Mouse (Mus musculus): ENCODE measurements around the gene Reln. TPM values are rescaled to one million over a fixed set of nuclear protein-coding genes. Genes with fewer than 3 reads are reported as not detected.

Gene Reln
- polyA plus RNA-seq, 1 experiment from 2014 or later: 10.6 TPM

DNA sequence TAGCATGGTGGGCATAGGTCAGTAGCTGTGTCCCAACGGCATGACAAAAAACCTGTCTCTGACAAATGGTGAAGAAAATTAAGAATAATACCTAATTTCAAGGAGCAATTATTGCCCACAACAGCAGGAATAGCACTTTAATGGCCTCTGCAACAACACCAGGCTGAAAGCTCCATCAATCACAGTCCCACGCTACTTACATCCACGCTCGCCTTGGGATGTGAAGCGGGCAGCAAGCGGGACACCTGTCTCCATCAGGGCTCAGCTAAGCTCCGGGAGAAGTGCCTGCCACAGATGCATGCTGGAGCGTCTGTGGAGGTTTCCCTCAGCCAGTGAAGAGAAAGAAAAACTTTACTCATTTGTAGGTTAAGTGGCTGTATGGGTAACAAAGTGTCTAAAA, 309.3 kb downstream of the Reln start:
- H3K9me3 ChIP-seq (ENCODE audit: control insufficient read depth, low read length): no peaks in the 10 kb centered on the region
- ATAC-seq (ENCODE audit: low FRiP score) (no peak; the same call in 1 of the 2 replicates), DNase-seq (ENCODE audit: low spot score) (peak; percentile 27)
- no peaks in the 10 kb centered on the region for H3K27me3 ChIP-seq (ENCODE audit: control insufficient read depth, insufficient read depth, low read length)
- no peaks in the 10 kb centered on the region for H3K36me3 ChIP-seq (ENCODE audit: control insufficient read depth, insufficient read depth, low read length)
- H3K4me3 ChIP-seq (ENCODE audit: low read depth, low read length): no peak overlapping the region
- H3K4me1 ChIP-seq (replicated peaks; ENCODE audit: control insufficient read depth, insufficient read depth, low read length): peaks cover 3% of the 10 kb centered on the region; the same call in 1 of the 2 replicates
- no peak overlapping the region for H3K27ac ChIP-seq (ENCODE audit: low read depth, low read length)
- no peak overlapping the region for H3K9ac ChIP-seq (ENCODE audit: low read depth, low read length)
- WGBS: 61% methylated on average over 8 of the region's 8 CpGs
- no peak overlapping the region for H3K4me2 ChIP-seq (replicated peaks; ENCODE audit: low read depth, low read length)

DNA sequence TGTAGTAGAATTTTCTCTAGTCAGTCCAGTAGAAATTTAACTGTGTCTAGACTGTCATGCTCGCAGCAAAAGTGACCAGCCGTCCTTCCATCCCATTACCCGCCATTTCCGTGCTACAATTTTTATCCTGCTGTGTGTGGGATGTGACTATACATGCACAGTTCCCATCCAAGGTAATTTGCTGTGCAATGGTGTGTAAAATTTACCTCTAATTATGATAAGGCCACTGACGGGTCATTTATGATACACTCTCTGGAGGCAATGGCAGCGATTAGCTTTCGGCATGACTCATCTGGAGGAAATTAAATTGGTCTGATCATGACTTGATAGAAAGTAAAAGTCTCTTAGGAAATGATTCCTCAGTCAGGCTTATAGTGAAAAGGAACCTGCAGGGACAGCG, 311.5 kb downstream of the Reln start:
- no peak overlapping the region for H3K27ac ChIP-seq (ENCODE audit: low read depth, low read length)
- no peaks in the 10 kb centered on the region for H3K27me3 ChIP-seq (ENCODE audit: control insufficient read depth, insufficient read depth, low read length)
- DNase-seq (ENCODE audit: low spot score) (peak; percentile 20), ATAC-seq (ENCODE audit: low FRiP score) (0 out of 2 replicates have a peak, but pooled peaks have one; percentile 36)
- H3K36me3 ChIP-seq (ENCODE audit: control insufficient read depth, insufficient read depth, low read length): no peaks in the 10 kb centered on the region
- H3K4me2 ChIP-seq (replicated peaks; ENCODE audit: low read depth, low read length): no peak overlapping the region
- H3K4me1 ChIP-seq (replicated peaks; ENCODE audit: control insufficient read depth, insufficient read depth, low read length): peaks cover 3% of the 10 kb centered on the region; the same call in 1 of the 2 replicates
- H3K9me3 ChIP-seq (ENCODE audit: control insufficient read depth, low read length): no peaks in the 10 kb centered on the region
- H3K9ac ChIP-seq (ENCODE audit: low read depth, low read length): no peak overlapping the region
- no peak overlapping the region for H3K4me3 ChIP-seq (ENCODE audit: low read depth, low read length)
- WGBS: 71% methylated on average over 8 of the region's 8 CpGs

DNA sequence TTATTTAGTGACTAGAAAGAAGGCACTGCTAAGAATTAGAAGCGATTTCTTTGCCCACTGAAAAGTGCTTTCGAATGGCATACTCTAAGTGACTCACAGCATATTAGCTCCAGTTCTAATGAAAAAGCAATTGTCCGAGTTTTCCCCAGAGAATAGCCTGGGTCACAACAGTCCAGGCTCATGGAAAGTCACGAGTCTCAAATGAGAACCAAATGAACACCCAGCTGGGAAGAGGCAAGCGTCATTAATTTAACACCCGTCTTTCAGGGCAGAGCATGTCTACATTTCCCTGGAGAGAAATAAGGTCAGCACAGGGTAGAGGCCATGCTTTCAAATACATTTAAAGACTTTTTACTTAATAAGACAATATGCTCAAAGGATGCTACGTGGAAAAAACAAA, 312.8 kb downstream of the Reln start:
- DNase-seq (ENCODE audit: low spot score): peak; percentile 71
- Histone ChIP-seq H3K9me3 (ENCODE audit: control insufficient read depth, low read length) (no peaks in the 10 kb centered on the region), H3K9ac (ENCODE audit: low read depth, low read length) (no peak overlapping the region), H3K4me3 (ENCODE audit: low read depth, low read length) (no peak overlapping the region), H3K36me3 (ENCODE audit: control insufficient read depth, insufficient read depth, low read length) (no peaks in the 10 kb centered on the region), H3K27ac (ENCODE audit: low read depth, low read length) (no peak overlapping the region), H3K4me2 (replicated peaks; ENCODE audit: low read depth, low read length) (no peak overlapping the region), H3K27me3 (ENCODE audit: control insufficient read depth, insufficient read depth, low read length) (no peaks in the 10 kb centered on the region), H3K4me1 (replicated peaks; ENCODE audit: control insufficient read depth, insufficient read depth, low read length) (peaks cover 3% of the 10 kb centered on the region; the same call in 1 of the 2 replicates)
- 21% methylated on average over 7 of the region's 7 CpGs for WGBS
- ATAC-seq (ENCODE audit: low FRiP score): peak; percentile 80

DNA sequence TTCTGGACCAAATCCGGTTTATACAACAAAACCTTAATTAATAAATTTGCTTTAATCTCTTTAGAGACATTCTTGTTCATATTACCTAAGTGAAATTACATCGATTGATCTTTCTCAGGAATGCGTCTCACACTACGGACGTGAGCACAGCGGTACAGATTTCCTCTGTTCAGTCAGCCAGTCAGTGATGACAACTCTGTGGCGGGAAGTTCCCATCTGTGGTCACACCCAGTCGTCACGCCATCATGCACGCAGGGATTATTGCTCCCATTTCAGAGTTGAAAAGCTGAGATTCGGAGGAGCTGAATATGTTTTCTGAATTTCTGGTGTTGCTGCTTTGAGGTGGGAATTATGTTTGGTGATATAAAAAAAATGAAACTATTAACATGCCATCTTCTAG, 316.1 kb downstream of the Reln start:
- DNase-seq (ENCODE audit: low spot score): no peak
- H3K9ac ChIP-seq (ENCODE audit: low read depth, low read length): no peak overlapping the region
- no peak overlapping the region for H3K4me3 ChIP-seq (ENCODE audit: low read depth, low read length)
- no peak overlapping the region for H3K27ac ChIP-seq (ENCODE audit: low read depth, low read length)
- WGBS: 80% methylated on average over 11 of the region's 11 CpGs
- H3K4me1 ChIP-seq (replicated peaks; ENCODE audit: control insufficient read depth, insufficient read depth, low read length): peaks cover 3% of the 10 kb centered on the region; the same call in 1 of the 2 replicates
- no peak for ATAC-seq (ENCODE audit: low FRiP score)
- H3K4me2 ChIP-seq (replicated peaks; ENCODE audit: low read depth, low read length): no peak overlapping the region
- no peaks in the 10 kb centered on the region for H3K27me3 ChIP-seq (ENCODE audit: control insufficient read depth, insufficient read depth, low read length)
- H3K9me3 ChIP-seq (ENCODE audit: control insufficient read depth, low read length): no peaks in the 10 kb centered on the region
- H3K36me3 ChIP-seq (ENCODE audit: control insufficient read depth, insufficient read depth, low read length): no peaks in the 10 kb centered on the region

DNA sequence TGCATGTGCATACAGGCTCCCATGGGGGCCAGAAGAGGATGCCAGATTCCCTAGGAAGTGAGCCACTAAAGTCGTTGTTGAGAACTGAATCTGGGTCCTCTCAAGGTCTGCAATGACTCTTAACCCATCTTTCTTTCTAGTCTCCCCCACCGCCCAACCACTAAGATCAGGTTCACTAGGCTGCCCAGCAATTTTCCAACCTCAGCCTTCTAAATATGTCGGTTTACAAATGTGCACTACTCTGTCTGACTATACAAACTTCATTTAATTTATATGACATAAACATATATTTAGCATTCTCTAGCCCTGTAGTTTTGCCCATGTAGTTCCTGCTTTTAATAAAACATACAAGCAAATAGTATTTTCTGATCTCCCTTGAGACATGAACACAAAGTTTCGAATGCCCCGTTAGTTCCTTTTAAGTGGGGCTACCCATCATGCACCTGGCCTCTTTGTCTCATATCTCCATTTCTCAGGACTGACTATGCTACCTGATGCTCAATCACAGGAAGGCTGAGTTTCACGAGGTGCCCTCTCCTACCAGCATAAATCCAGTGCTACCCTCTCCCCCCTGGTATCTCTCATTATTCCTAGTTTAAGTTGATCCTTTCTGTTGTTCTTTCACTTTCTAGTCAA, 317.1 kb downstream of the Reln start:
- no peak overlapping the region for H3K4me3 ChIP-seq (ENCODE audit: low read depth, low read length)
- H3K27me3 ChIP-seq (ENCODE audit: control insufficient read depth, insufficient read depth, low read length): no peaks in the 10 kb centered on the region
- no peak for ATAC-seq (ENCODE audit: low FRiP score)
- WGBS: 92% methylated on average over 6 of the region's 6 CpGs
- H3K36me3 ChIP-seq (ENCODE audit: control insufficient read depth, insufficient read depth, low read length): no peaks in the 10 kb centered on the region
- DNase-seq (ENCODE audit: low spot score): no peak
- peaks cover 3% of the 10 kb centered on the region; the same call in 1 of the 2 replicates for H3K4me1 ChIP-seq (replicated peaks; ENCODE audit: control insufficient read depth, insufficient read depth, low read length)
- H3K9ac ChIP-seq (ENCODE audit: low read depth, low read length): no peak overlapping the region
- no peaks in the 10 kb centered on the region for H3K9me3 ChIP-seq (ENCODE audit: control insufficient read depth, low read length)
- H3K4me2 ChIP-seq (replicated peaks; ENCODE audit: low read depth, low read length): no peak overlapping the region
- H3K27ac ChIP-seq (ENCODE audit: low read depth, low read length): no peak overlapping the region

DNA sequence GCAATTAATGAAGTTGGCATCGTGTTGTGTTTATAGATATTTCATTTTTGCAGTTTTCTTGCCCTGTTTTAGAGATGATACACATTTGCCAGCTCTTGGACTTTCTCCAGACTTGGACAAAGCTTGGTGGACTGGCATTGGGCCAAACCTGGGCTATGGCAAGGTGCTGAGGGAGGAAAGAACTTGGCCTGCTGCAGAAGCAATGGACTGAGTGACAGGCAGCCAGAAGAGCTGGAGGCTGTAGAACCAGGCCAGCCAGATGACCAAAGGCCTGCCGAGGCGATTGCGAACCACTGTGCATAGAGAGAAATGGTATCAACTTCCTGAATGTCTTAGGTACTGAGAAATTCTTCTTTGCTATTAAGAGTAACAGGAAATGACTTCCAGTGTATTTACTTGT, 318.8 kb downstream of the Reln start:
- no peak overlapping the region for H3K4me3 ChIP-seq (ENCODE audit: low read depth, low read length)
- DNase-seq (ENCODE audit: low spot score) (no peak), ATAC-seq (ENCODE audit: low FRiP score) (no peak)
- H3K4me1 ChIP-seq (replicated peaks; ENCODE audit: control insufficient read depth, insufficient read depth, low read length): no peaks in the 10 kb centered on the region
- H3K4me2 ChIP-seq (replicated peaks; ENCODE audit: low read depth, low read length): no peak overlapping the region
- H3K9me3 ChIP-seq (ENCODE audit: control insufficient read depth, low read length): no peaks in the 10 kb centered on the region
- no peaks in the 10 kb centered on the region for H3K36me3 ChIP-seq (ENCODE audit: control insufficient read depth, insufficient read depth, low read length)
- H3K27me3 ChIP-seq (ENCODE audit: control insufficient read depth, insufficient read depth, low read length): no peaks in the 10 kb centered on the region
- no peak overlapping the region for H3K9ac ChIP-seq (ENCODE audit: low read depth, low read length)
- WGBS: 90% methylated on average over 4 of the region's 4 CpGs
- no peak overlapping the region for H3K27ac ChIP-seq (ENCODE audit: low read depth, low read length)

DNA sequence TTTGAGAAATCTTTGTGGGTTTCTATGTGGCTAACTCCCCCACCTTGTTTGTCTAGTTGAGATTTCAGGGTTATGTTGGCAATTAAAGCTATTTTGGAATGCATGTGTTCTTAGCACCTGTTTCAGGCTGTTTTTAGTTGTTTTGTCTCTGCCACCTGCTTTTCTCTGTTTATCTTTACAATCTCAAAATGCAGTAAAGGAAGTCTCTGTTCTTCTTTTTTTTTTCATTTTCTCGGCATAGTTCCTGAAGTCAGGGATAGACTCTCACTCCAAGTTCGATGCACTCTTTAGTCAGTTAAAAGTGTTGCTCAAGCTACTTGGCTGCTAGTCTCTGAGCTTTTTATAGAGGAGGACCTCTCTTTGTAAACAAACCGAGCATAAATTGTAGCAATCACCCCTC, 320.4 kb downstream of the Reln start:
- Histone ChIP-seq H3K4me3 (ENCODE audit: low read depth, low read length) (no peak overlapping the region), H3K9me3 (ENCODE audit: control insufficient read depth, low read length) (no peaks in the 10 kb centered on the region), H3K4me2 (replicated peaks; ENCODE audit: low read depth, low read length) (no peak overlapping the region), H3K27me3 (ENCODE audit: control insufficient read depth, insufficient read depth, low read length) (no peaks in the 10 kb centered on the region), H3K9ac (ENCODE audit: low read depth, low read length) (no peak overlapping the region), H3K4me1 (replicated peaks; ENCODE audit: control insufficient read depth, insufficient read depth, low read length) (no peaks in the 10 kb centered on the region), H3K27ac (ENCODE audit: low read depth, low read length) (no peak overlapping the region), H3K36me3 (ENCODE audit: control insufficient read depth, insufficient read depth, low read length) (no peaks in the 10 kb centered on the region)
- ATAC-seq (ENCODE audit: low FRiP score): no peak
- WGBS: 84% methylated on average over 3 of the region's 3 CpGs
- no peak for DNase-seq (ENCODE audit: low spot score)

DNA sequence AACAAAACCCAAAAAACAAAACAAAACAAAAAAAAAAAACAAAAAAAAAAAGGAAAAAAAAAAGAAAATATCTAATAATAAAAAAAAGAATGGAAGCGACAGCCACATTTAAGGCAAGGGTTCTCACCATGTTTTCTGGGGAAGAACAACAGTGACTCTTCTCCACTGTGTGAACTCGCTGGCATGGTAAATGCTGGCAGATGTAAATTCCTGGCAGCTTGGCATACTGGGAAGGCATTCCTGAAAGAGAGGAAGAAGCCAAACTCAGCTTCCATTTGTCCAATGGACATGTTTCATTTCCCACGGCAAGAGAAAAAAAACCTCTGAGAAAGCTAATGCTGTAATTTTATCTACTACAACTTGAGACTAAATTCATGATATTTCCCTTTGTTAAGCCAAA, 326.6 kb downstream of the Reln start:
- no peaks in the 10 kb centered on the region for H3K4me1 ChIP-seq (replicated peaks; ENCODE audit: control insufficient read depth, insufficient read depth, low read length)
- no peak for DNase-seq (ENCODE audit: low spot score)
- no peak overlapping the region for H3K4me3 ChIP-seq (ENCODE audit: low read depth, low read length)
- WGBS: 90% methylated on average over 3 of the region's 3 CpGs
- H3K27ac ChIP-seq (ENCODE audit: low read depth, low read length): no peak overlapping the region
- no peaks in the 10 kb centered on the region for H3K27me3 ChIP-seq (ENCODE audit: control insufficient read depth, insufficient read depth, low read length)
- H3K9me3 ChIP-seq (ENCODE audit: control insufficient read depth, low read length): no peaks in the 10 kb centered on the region
- ATAC-seq (ENCODE audit: low FRiP score): no peak
- H3K9ac ChIP-seq (ENCODE audit: low read depth, low read length): no peak overlapping the region
- no peak overlapping the region for H3K4me2 ChIP-seq (replicated peaks; ENCODE audit: low read depth, low read length)
- H3K36me3 ChIP-seq (ENCODE audit: control insufficient read depth, insufficient read depth, low read length): no peaks in the 10 kb centered on the region

DNA sequence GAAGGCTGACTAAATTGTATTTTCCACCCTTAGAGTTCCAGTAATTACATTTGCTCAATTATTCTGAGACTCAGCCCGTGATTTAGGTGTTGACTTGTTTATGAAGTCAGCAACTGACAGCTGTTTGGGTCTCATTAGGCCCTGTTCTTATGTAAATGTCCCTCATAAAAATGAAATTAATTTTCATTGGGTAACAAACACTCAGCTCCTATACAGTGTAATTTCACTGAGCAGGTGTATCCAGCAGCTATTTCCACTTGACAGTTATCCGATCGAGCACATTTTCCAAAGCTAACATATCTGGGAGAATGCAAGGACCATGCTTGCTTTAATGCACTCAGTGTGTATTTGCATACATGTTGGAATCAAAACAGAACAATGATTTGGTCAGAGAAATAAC, 330.0 kb downstream of the Reln start:
- Histone ChIP-seq H3K9ac (ENCODE audit: low read depth, low read length) (no peak overlapping the region), H3K4me3 (ENCODE audit: low read depth, low read length) (no peak overlapping the region), H3K27me3 (ENCODE audit: control insufficient read depth, insufficient read depth, low read length) (no peaks in the 10 kb centered on the region), H3K4me2 (replicated peaks; ENCODE audit: low read depth, low read length) (no peak overlapping the region), H3K36me3 (ENCODE audit: control insufficient read depth, insufficient read depth, low read length) (no peaks in the 10 kb centered on the region), H3K9me3 (ENCODE audit: control insufficient read depth, low read length) (no peaks in the 10 kb centered on the region), H3K27ac (ENCODE audit: low read depth, low read length) (no peak overlapping the region), H3K4me1 (replicated peaks; ENCODE audit: control insufficient read depth, insufficient read depth, low read length) (no peaks in the 10 kb centered on the region)
- 90% methylated on average over 3 of the region's 3 CpGs for WGBS
- ATAC-seq (ENCODE audit: low FRiP score) (no peak), DNase-seq (ENCODE audit: low spot score) (no peak)

Measured in hindbrain, embryonic 11.5 days (tissue).